Comparison of ENCODE assay signal across 27 mouse cellular contexts in genomic region chr14:103456106-103456505, GRCm38 (mm10). TPM values are rescaled to one million over a fixed set of nuclear protein-coding genes. Genes with fewer than 3 reads are reported as not detected.
"Had no signal": no experiment of that assay in that cellular context is flagged by ENCODE, and none has a peak within 500 bp of the region (broad histone marks: within the 10 kb centered on the region; RNA-seq: fewer than 3 reads in every experiment).

No protein-coding gene starts in this region.

- H3K4me1 ChIP-seq: heart, embryonic 10.5 days; heart, embryonic 12.5 days; hindbrain, embryonic 10.5 days; hindbrain, embryonic 12.5 days; intestine, embryonic 15.5 days; limb, embryonic 10.5 days; limb, embryonic 12.5 days had no signal

- H3K27ac ChIP-seq: gastrocnemius, adult 2 months; heart, embryonic 10.5 days; hindbrain, embryonic 10.5 days; hindbrain, embryonic 12.5 days; hindbrain, embryonic 14.5 days; intestine, embryonic 15.5 days; left cerebral cortex, adult 2 months; limb, embryonic 10.5 days; limb, embryonic 12.5 days; liver, embryonic 14.5 days had no signal

- H3K27me3 ChIP-seq: heart, embryonic 12.5 days; hindbrain, embryonic 12.5 days; intestine, embryonic 15.5 days; limb, embryonic 12.5 days had no signal

- H3K9me3 ChIP-seq: heart, embryonic 10.5 days; heart, embryonic 12.5 days; hindbrain, embryonic 10.5 days; hindbrain, embryonic 12.5 days; intestine, embryonic 15.5 days; limb, embryonic 10.5 days; limb, embryonic 12.5 days had no signal

- ATAC-seq: hindbrain, embryonic 16.5 days; inflammation-experienced regulatory T-cells, adult 6 months; intestine, embryonic 15.5 days; intestine, postnatal 0 days had no signal

- H3K9ac ChIP-seq: heart, embryonic 12.5 days; hindbrain, embryonic 12.5 days; hindbrain, embryonic 14.5 days; intestine, embryonic 15.5 days; limb, embryonic 12.5 days; liver, embryonic 14.5 days had no signal

- H3K36me3 ChIP-seq: heart, embryonic 10.5 days; heart, embryonic 12.5 days; hindbrain, embryonic 10.5 days; hindbrain, embryonic 12.5 days; intestine, embryonic 15.5 days; limb, embryonic 10.5 days; limb, embryonic 12.5 days had no signal

- DNase-seq: gastrocnemius, adult 2 months; gastrocnemius, postnatal 10 days; gastrocnemius, postnatal 25 days; heart, adult 18-20 months; heart, postnatal 10 days; heart, postnatal 4 days; kidney, adult 18-20 months; kidney, adult 8-10 months; kidney, postnatal 10 days; kidney, postnatal 25 days; kidney, postnatal 4 days; liver had no signal

- H3K4me2 ChIP-seq: heart, embryonic 12.5 days; hindbrain, embryonic 12.5 days; hindbrain, embryonic 14.5 days; intestine, embryonic 15.5 days; limb, embryonic 12.5 days; liver, embryonic 11.5 days had no signal

- H3K4me3 ChIP-seq: gastrocnemius, adult 2 months; heart, embryonic 10.5 days; heart, embryonic 12.5 days; hindbrain, embryonic 10.5 days; hindbrain, embryonic 12.5 days; intestine, embryonic 15.5 days; left cerebral cortex, adult 2 months; limb, embryonic 10.5 days; limb, embryonic 12.5 days had no signal

RNA-seq across cellular contexts. Expression of gene Scel, which starts 57.0 kb away (rescaled TPM):
- total RNA-seq: granulocyte monocyte progenitor cell, adult 5-6 weeks had no signal
